Mouse (Mus musculus): ENCODE results near the gene Slc13a3. TPM values are rescaled to one million over a fixed set of nuclear protein-coding genes. Genes with fewer than 3 reads are reported as not detected.

Gene Slc13a3
- polyA plus RNA-seq, 1 experiment: 12.6 TPM

GRCm38 (mm10) chr2:165375478-165375877 lies 97.6 kb downstream of the Slc13a3 start:
- Histone ChIP-seq H3K4me3 (ENCODE audit: insufficient read depth, low read length) (no peak overlapping the region), H3K4me1 (ENCODE audit: control insufficient read depth, insufficient read depth, low read length) (peaks cover 13% of the 10 kb centered on the region), H3K27ac (ENCODE audit: insufficient read depth, low read depth, low read length) (no peak overlapping the region)
- TF ChIP-seq CTCF (IDR thresholded peaks at IDR 0.05; ENCODE audit: low read depth, low read length) (no peak), POLR2A (IDR thresholded peaks at IDR 0.05; ENCODE audit: borderline replicate concordance, low read depth, low read length) (no peak)

GRCm38 (mm10) chr2:165371066-165371465 lies 102.0 kb downstream of the Slc13a3 start:
- Histone ChIP-seq H3K27ac (ENCODE audit: insufficient read depth, low read depth, low read length) (no peak overlapping the region), H3K4me1 (ENCODE audit: control insufficient read depth, insufficient read depth, low read length) (peaks cover 17% of the 10 kb centered on the region), H3K4me3 (ENCODE audit: insufficient read depth, low read length) (no peak overlapping the region)
- TF ChIP-seq CTCF (IDR thresholded peaks at IDR 0.05; ENCODE audit: low read depth, low read length) (no peak), POLR2A (IDR thresholded peaks at IDR 0.05; ENCODE audit: borderline replicate concordance, low read depth, low read length) (no peak)

GRCm38 (mm10) chr2:165370348-165370747 lies 102.7 kb downstream of the Slc13a3 start:
- no peak overlapping the region for H3K27ac ChIP-seq (ENCODE audit: insufficient read depth, low read depth, low read length)
- H3K4me1 ChIP-seq (ENCODE audit: control insufficient read depth, insufficient read depth, low read length): peaks cover 10% of the 10 kb centered on the region
- TF ChIP-seq POLR2A (IDR thresholded peaks at IDR 0.05; ENCODE audit: borderline replicate concordance, low read depth, low read length) (no peak), CTCF (IDR thresholded peaks at IDR 0.05; ENCODE audit: low read depth, low read length) (no peak)
- H3K4me3 ChIP-seq (ENCODE audit: insufficient read depth, low read length): no peak overlapping the region

- Histone ChIP-seq H3K4me3 (ENCODE audit: insufficient read depth, low read length) (peak within 1 kb of the TSS; percentile 19; the same call in 1 of the 2 replicates), H3K27ac (ENCODE audit: insufficient read depth, low read depth, low read length) (no peak within 1 kb of the TSS), H3K4me1 (ENCODE audit: control insufficient read depth, insufficient read depth, low read length) (peaks cover 5% of the 10 kb centered on the region; the same call in 1 of the 2 replicates)
- TF ChIP-seq POLR2A (IDR thresholded peaks at IDR 0.05; ENCODE audit: borderline replicate concordance, low read depth, low read length) (no peak), CTCF (IDR thresholded peaks at IDR 0.05; ENCODE audit: low read depth, low read length) (no peak)
These were observed 104.5 kb downstream of the Slc13a3 start, which contains the start of gene Zfp663 for GRCm38 (mm10) chr2:165368496-165368895. Gene Zfp663, minus strand, starts transcription at chr2:165368729.

DNA sequence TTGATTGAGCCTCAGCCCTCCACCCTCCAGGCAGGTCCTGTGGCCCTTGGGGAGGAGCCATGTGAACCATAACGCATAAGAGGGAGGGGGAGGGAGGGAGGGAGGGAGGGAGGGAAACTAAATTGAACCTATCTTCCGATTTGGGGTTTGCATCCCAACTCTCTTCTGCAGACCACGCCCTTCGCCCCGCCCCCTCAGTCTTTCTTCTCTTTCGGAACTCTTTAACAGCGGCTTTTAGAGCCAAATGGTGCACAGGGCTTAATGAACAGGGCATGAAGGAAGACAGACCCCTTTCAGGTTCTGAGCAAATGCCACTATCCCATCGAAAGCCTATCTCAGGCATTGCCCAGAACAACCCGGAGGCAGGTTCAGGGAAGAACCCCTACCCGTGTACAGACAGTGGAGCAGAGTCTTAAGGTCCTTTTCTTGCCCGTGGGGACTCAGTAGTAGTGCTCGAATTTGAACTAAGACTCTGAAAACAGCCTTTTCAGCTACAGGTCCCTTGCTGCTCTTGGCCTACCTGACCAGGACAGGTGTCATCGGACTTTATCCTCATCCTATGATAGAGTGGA lies 105.1 kb downstream of the Slc13a3 start:
- no peak overlapping the region for H3K27ac ChIP-seq (ENCODE audit: insufficient read depth, low read depth, low read length)
- H3K4me1 ChIP-seq (ENCODE audit: control insufficient read depth, insufficient read depth, low read length): peaks cover 5% of the 10 kb centered on the region; the same call in 1 of the 2 replicates
- TF ChIP-seq CTCF (IDR thresholded peaks at IDR 0.05; ENCODE audit: low read depth, low read length) (no peak), POLR2A (IDR thresholded peaks at IDR 0.05; ENCODE audit: borderline replicate concordance, low read depth, low read length) (no peak)
- H3K4me3 ChIP-seq (ENCODE audit: insufficient read depth, low read length): peak overlapping the region; percentile 19; the same call in 1 of the 2 replicates

- no peak overlapping the region for H3K4me3 ChIP-seq (ENCODE audit: insufficient read depth, low read length)
- H3K27ac ChIP-seq (ENCODE audit: insufficient read depth, low read depth, low read length): no peak overlapping the region
These were observed 105.9 kb downstream of the Slc13a3 start for GRCm38 (mm10) chr2:165367047-165367520.

DNA sequence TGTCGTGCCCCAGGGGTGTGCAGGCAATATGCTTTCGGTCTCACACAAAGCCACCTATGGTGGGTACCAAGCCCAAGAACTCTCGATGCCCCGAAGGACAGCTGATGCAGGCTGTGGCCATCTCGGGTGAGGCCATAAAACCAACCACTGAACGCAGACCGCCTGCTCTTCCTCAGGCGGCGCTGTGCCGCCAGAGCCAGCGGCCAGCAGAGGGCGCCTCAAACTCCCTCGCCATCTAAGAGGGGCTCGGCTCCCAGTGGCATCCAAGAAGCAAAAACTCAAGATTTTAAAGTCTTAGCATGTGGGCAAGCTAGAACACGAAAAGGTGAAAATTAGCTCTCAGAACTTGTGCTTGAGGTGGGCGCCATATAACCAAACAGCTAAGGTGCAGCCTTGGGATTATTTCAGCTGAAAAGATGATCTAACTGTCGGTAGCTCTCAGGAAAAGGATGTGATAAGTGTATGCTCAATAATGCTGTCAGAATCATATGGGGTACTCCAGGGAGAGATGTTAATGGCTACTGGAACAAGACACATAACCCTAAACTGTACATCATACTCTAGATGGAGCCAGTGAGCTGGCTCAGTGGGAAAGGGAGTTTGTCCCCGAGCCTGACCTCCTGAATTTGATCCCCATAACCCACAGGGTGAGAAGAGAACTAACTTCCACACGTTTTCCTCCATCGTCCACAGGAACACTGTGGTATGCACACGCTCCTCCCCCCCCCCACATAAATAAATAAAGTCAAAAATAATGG lies 108.5 kb downstream of the Slc13a3 start:
- H3K27ac ChIP-seq (ENCODE audit: insufficient read depth, low read depth, low read length): no peak overlapping the region
- H3K4me3 ChIP-seq (ENCODE audit: insufficient read depth, low read length): no peak overlapping the region
- no peak for TF ChIP-seq POLR2A (IDR thresholded peaks at IDR 0.05; ENCODE audit: borderline replicate concordance, low read depth, low read length)
- peak; percentile 93 for TF ChIP-seq CTCF (IDR thresholded peaks at IDR 0.05; ENCODE audit: low read depth, low read length)
- peaks cover 5% of the 10 kb centered on the region; the same call in 1 of the 2 replicates for H3K4me1 ChIP-seq (ENCODE audit: control insufficient read depth, insufficient read depth, low read length)

More at GRCm38 (mm10) chr2:165367047-165367520, 105.9 kb downstream of the Slc13a3 start:
- TF ChIP-seq POLR2A (IDR thresholded peaks at IDR 0.05; ENCODE audit: borderline replicate concordance, low read depth, low read length): no peak
- TF ChIP-seq CTCF (IDR thresholded peaks at IDR 0.05; ENCODE audit: low read depth, low read length): no peak
- H3K4me1 ChIP-seq (ENCODE audit: control insufficient read depth, insufficient read depth, low read length): peaks cover 5% of the 10 kb centered on the region; the same call in 1 of the 2 replicates

GRCm38 (mm10) chr2:165363282-165363681 lies 109.7 kb downstream of the Slc13a3 start:
- Histone ChIP-seq H3K4me3 (ENCODE audit: insufficient read depth, low read length) (no peak overlapping the region), H3K27ac (ENCODE audit: insufficient read depth, low read depth, low read length) (no peak overlapping the region), H3K4me1 (ENCODE audit: control insufficient read depth, insufficient read depth, low read length) (peaks cover 5% of the 10 kb centered on the region; the same call in 1 of the 2 replicates)
- TF ChIP-seq CTCF (IDR thresholded peaks at IDR 0.05; ENCODE audit: low read depth, low read length) (0 out of 2 replicates have a peak, but pooled peaks have one; percentile 14), POLR2A (IDR thresholded peaks at IDR 0.05; ENCODE audit: borderline replicate concordance, low read depth, low read length) (no peak)

DNA sequence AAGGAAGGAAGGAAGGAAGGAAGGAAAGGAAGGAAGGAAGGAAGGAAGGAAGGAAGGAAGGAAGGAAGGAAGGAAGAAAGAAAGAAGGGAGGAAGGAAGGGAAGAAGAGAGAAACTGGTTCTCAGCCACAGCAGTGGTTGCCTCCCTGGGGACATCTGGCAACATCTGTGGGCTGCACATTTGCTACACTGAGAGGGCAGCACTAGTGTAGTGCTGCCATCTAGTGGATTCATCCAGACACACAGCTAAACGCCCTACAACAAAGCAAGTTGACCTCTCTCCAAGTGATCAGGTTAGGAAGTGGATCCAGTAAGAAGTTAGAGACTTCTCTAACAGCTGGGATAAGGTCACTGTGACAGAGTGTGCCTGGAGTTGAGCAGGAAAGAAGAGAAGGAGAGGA lies 112.2 kb downstream of the Slc13a3 start:
- Histone ChIP-seq H3K4me1 (ENCODE audit: control insufficient read depth, insufficient read depth, low read length) (no peaks in the 10 kb centered on the region), H3K4me3 (ENCODE audit: insufficient read depth, low read length) (no peak overlapping the region), H3K27ac (ENCODE audit: insufficient read depth, low read depth, low read length) (no peak overlapping the region)
- TF ChIP-seq POLR2A (IDR thresholded peaks at IDR 0.05; ENCODE audit: borderline replicate concordance, low read depth, low read length) (no peak), CTCF (IDR thresholded peaks at IDR 0.05; ENCODE audit: low read depth, low read length) (peak; percentile 40)

Other genes with a start within 250 kb of the Slc13a3 start
- gene Cdh22, start 238.4 kb downstream of the Slc13a3 start, polyA plus RNA-seq (2012; ENCODE audit: insufficient read depth, insufficient read length, missing spikeins): not detected in 2 replicates
- 44.6 and 49.8 TPM in 2 replicates for gene Slc35c2, start 185.4 kb downstream of the Slc13a3 start, polyA plus RNA-seq (2012; ENCODE audit: insufficient read depth, insufficient read length, missing spikeins)
- gene Elmo2, start 146.8 kb downstream of the Slc13a3 start, polyA plus RNA-seq (2012; ENCODE audit: insufficient read depth, insufficient read length, missing spikeins): 54.6 and 61.0 TPM in 2 replicates
- not detected in 2 replicates for gene Zfp663, start 104.5 kb downstream of the Slc13a3 start, polyA plus RNA-seq (2012; ENCODE audit: insufficient read depth, insufficient read length, missing spikeins)
- gene Zfp334, start 85.0 kb downstream of the Slc13a3 start, polyA plus RNA-seq (2012; ENCODE audit: insufficient read depth, insufficient read length, missing spikeins): 0.27 and 0.36 TPM in 2 replicates
- not detected in 2 replicates for gene Ocstamp, start 72.8 kb downstream of the Slc13a3 start, polyA plus RNA-seq (2012; ENCODE audit: insufficient read depth, insufficient read length, missing spikeins)
- 8.9 and 11.2 TPM in 2 replicates for gene Trp53rka, start 20.1 kb upstream of the Slc13a3 start, polyA plus RNA-seq (2012; ENCODE audit: insufficient read depth, insufficient read length, missing spikeins)
- gene Slc2a10, start 30.6 kb upstream of the Slc13a3 start, polyA plus RNA-seq (2012; ENCODE audit: insufficient read depth, insufficient read length, missing spikeins): 0.15 TPM in 1 of 2 replicates, not detected in the other
- 1.0 TPM in 1 of 2 replicates, not detected in the other for gene Eya2, start 121.8 kb upstream of the Slc13a3 start, polyA plus RNA-seq (2012; ENCODE audit: insufficient read depth, insufficient read length, missing spikeins)